Mouse (Mus musculus): ENCODE measurements around the gene Cenps.

- TF ChIP-seq MYOG (IDR thresholded peaks at IDR 0.05; ENCODE audit: control insufficient read depth, extremely low read depth, insufficient read length) (no peak), CTCF (IDR thresholded peaks at IDR 0.05; ENCODE audit: control insufficient read depth, insufficient read depth, insufficient read length) (no peak), MAX (IDR thresholded peaks at IDR 0.05) (no peak)
Measured at GRCm38 (mm10) chr4:149170394-149170931, 33.0 kb upstream of the Cenps start.

All from C2C12 (cell line).